Mouse (Mus musculus) heart, postnatal 0 days (tissue): ENCODE measurements around the gene Il10ra.

Source experiments
- CTCF ChIP-seq: IDR thresholded peaks from 2 replicates; pipeline ENCODE4 v1.5.1; 2016; ENCODE audit warnings: antibody characterized with exemption, control low read depth, low read depth
- EP300 ChIP-seq: IDR thresholded peaks from 2 replicates; pipeline ENCODE4 v1.6.1; 2016; ENCODE audit warnings: antibody characterized with exemption, low read depth

- TF ChIP-seq CTCF = no peak
- no peak for TF ChIP-seq EP300
These were observed 21.4 kb downstream of the Il10ra start for GRCm38 (mm10) chr9:45247536-45247935.
